Mouse (Mus musculus) hindbrain, embryonic 14.5 days (tissue): ENCODE results near the gene Frem3. TPM values are rescaled to one million over a fixed set of nuclear protein-coding genes. Genes with fewer than 3 reads are reported as not detected.

Experiments used
- ATAC-seq: fragments of 200-750 bp; cut with Nextera tagmentation; 2 replicates; pipeline ENCODE4 v1.8.0; 2017; ENCODE audit warnings: moderate number of reproducible peaks, mild to moderate bottlenecking, moderate TSS enrichment, moderate library complexity; ENCODE audit not compliant: low FRiP score
- DNase-seq: peaks from one replicate; pipeline ENCODE4 v3.0.0-alpha.2; 2015; ENCODE audit warnings: low spot score
- H3K27ac ChIP-seq: fragments of 300-500 bp; sonication (generic); 2 replicates; pipeline ENCODE4 v1.5.1; 2014; ENCODE audit warnings: mild to moderate bottlenecking, moderate library complexity
- H3K27me3 ChIP-seq: fragments of 300-500 bp; sonication (generic); 2 replicates; pipeline ENCODE4 v1.6.1; 2014; ENCODE audit warnings: mild to moderate bottlenecking, low read length, mixed read lengths; ENCODE audit not compliant: control insufficient read depth, insufficient read depth
- H3K36me3 ChIP-seq: fragments of 300-500 bp; sonication (generic); replicated peaks from 2 replicates; pipeline ENCODE4 v1.6.1; 2014; ENCODE audit not compliant: control insufficient read depth, insufficient read depth
- H3K4me1 ChIP-seq: fragments of 300-500 bp; sonication (generic); replicated peaks from 2 replicates; pipeline ENCODE4 v1.6.1; 2014; ENCODE audit warnings: antibody characterized with exemption, low read length, mixed read lengths; ENCODE audit not compliant: control insufficient read depth, insufficient read depth
- H3K4me2 ChIP-seq: fragments of 300-500 bp; sonication (generic); replicated peaks from 2 replicates; pipeline ENCODE4 v1.6.1; 2014; ENCODE audit warnings: mild to moderate bottlenecking, moderate library complexity
- H3K4me3 ChIP-seq: fragments of 300-500 bp; sonication (generic); replicated peaks from 2 replicates; pipeline ENCODE4 v1.5.1; 2014; ENCODE audit warnings: mild to moderate bottlenecking, low read length
- H3K9ac ChIP-seq: fragments of 300-500 bp; sonication (generic); 2 replicates; pipeline ENCODE4 v1.6.1; 2014
- H3K9me3 ChIP-seq: fragments of 300-500 bp; sonication (generic); 2 replicates; pipeline ENCODE4 v1.6.1; 2016; ENCODE audit warnings: low read length; ENCODE audit not compliant: control insufficient read depth
- WGBS: fragments of 180-500 bp; shearing (Covaris S2); extraction: QIAGEN DNeasy Blood & Tissue Kit; methylation state at CpG from one replicate; pipeline ENCODE4 v1.1.7; 2014; 5-methylcytosine and 5-hydroxymethylcytosine counted together
- polyA plus RNA-seq: library from polyadenylated mRNA; unstranded; fragments of >200 nt; fragmentation: Nextera tagmentation; extraction: Ambion mirVana; gene quantifications from 2 replicates; pipeline ENCODE4 v1.2.1, GENCODE M21; 2014

The Frem3 gene
- polyA plus RNA-seq, 1 experiment from 2014 or later: 0.24 TPM

DNA sequence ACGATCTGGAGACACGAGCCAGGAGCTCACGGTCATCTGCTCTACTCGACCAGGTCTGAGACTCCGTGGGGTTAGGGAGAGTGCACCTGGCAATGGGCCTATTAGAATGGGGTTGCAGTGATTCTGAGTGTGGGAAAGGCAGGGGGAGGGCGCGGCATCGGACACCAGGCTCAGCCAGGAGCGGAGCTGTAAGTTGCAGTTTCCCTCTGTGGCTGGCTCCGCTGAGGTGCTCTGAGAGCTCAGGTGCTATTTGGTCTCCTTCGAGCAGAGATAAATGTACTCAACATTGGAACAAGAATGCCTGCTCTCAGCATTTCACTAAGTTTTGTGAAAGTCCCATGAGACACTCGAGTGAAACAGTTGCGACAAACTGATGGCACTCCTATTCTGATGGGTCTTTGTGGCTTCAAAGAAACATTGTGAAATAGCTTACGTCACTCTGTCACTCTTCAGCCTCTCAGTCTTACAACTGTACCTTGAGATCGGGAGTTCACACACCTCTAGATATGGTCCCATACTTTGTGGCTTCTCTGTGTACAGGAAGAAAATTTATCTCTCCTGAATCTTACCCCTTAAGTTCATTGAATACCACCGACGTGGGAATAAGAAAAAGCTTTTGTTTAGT is 58.5 kb downstream of the Frem3 start:
- Histone ChIP-seq H3K4me3 (no peak overlapping the region), H3K4me2 (no peak overlapping the region), H3K36me3 (no peaks in the 10 kb centered on the region), H3K4me1 (no peaks in the 10 kb centered on the region), H3K9me3 (no peaks in the 10 kb centered on the region), H3K27me3 (no peaks in the 10 kb centered on the region), H3K9ac (no peak overlapping the region), H3K27ac (no peak overlapping the region)
- DNase-seq (no peak), ATAC-seq (no peak)
- WGBS: 77% methylated on average over 17 of the region's 17 CpGs

DNA sequence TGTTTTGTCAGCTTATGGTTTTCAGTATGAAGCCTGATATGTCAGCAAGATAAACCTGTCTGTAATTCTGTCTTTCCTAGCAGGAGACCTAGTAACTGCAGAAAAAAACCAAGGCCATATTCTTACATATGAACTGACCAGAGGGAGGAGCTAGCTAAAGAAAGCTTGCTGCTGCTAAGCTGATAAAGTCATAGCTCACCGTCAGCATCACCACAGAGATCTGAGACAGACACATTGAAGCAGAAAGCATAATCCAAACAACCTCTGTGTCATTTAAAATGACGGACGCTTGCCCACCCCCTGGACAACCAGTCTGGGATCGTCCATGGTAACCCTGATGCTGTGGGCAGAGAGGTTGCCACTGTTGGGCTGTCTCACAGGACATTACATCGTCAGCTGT is 71.7 kb downstream of the Frem3 start:
- H3K36me3 ChIP-seq: no peaks in the 10 kb centered on the region
- no peaks in the 10 kb centered on the region for H3K9me3 ChIP-seq
- DNase-seq (no peak), ATAC-seq (no peak)
- no peak overlapping the region for H3K4me3 ChIP-seq
- WGBS: 76% methylated on average over 5 of the region's 5 CpGs
- no peaks in the 10 kb centered on the region for H3K27me3 ChIP-seq
- no peak overlapping the region for H3K27ac ChIP-seq
- H3K4me1 ChIP-seq: no peaks in the 10 kb centered on the region
- no peak overlapping the region for H3K4me2 ChIP-seq
- H3K9ac ChIP-seq: no peak overlapping the region

DNA sequence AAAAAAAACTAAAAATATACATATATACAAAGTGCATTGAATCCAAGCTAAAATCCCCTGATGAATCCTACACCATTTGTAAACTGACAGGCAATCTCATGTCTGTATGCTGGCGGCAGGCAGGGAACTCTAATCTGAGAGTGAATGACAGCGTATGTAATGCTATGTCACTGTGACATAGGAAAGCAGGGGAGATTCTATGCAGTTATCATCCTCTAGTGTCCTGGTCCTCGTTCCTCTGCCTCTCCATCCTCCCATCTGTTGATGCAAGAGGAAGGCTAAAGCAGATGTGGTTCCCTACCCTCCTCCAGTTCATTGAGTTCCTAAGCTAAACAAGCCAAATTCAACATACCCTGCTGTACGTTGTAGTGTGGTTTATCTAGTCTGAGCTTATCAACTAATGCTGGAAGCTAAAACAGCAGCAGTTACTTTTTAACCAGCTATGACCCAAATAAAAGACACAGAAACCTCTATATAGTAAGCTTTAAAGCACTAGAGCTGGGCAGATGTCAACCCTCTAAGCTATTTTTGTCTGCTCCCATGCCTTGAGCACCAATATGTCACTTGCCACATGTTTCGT is 73.0 kb downstream of the Frem3 start:
- Histone ChIP-seq H3K4me1 (no peaks in the 10 kb centered on the region), H3K4me2 (no peak overlapping the region), H3K9ac (no peak overlapping the region), H3K27me3 (no peaks in the 10 kb centered on the region), H3K9me3 (no peaks in the 10 kb centered on the region), H3K27ac (no peak overlapping the region), H3K36me3 (no peaks in the 10 kb centered on the region), H3K4me3 (no peak overlapping the region)
- DNase-seq (no peak), ATAC-seq (no peak)
- 81% methylated on average over 5 of the region's 5 CpGs for WGBS

DNA sequence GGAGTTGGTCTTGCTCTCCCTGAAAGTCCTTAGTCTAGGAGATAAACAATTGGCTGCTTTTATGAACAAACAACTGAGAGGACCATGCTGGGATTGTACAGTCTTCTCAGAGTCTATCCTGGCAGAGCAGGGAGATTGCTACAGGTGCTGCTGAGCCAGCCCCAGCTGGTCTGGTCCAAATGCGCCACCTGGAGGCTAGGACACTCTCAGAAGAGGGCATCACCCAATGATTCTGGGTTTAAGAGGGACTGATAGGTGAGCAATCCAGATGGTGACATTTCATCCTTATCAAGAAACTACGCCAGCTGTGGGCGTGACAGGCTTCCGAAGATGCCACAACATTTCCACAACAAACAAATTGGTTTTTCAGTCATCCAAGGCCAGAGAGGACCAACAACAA is 77.3 kb downstream of the Frem3 start:
- 0 out of 2 replicates have a peak, but pooled peaks have one; percentile 48 for ATAC-seq
- 49% methylated on average over 4 of the region's 4 CpGs for WGBS
- no peaks in the 10 kb centered on the region for H3K9me3 ChIP-seq
- H3K4me1 ChIP-seq: no peaks in the 10 kb centered on the region
- H3K27ac ChIP-seq: no peak overlapping the region
- H3K27me3 ChIP-seq: no peaks in the 10 kb centered on the region
- no peak overlapping the region for H3K9ac ChIP-seq
- H3K4me2 ChIP-seq: no peak overlapping the region
- H3K4me3 ChIP-seq: no peak overlapping the region
- H3K36me3 ChIP-seq: no peaks in the 10 kb centered on the region
- DNase-seq: peak; percentile 72

DNA sequence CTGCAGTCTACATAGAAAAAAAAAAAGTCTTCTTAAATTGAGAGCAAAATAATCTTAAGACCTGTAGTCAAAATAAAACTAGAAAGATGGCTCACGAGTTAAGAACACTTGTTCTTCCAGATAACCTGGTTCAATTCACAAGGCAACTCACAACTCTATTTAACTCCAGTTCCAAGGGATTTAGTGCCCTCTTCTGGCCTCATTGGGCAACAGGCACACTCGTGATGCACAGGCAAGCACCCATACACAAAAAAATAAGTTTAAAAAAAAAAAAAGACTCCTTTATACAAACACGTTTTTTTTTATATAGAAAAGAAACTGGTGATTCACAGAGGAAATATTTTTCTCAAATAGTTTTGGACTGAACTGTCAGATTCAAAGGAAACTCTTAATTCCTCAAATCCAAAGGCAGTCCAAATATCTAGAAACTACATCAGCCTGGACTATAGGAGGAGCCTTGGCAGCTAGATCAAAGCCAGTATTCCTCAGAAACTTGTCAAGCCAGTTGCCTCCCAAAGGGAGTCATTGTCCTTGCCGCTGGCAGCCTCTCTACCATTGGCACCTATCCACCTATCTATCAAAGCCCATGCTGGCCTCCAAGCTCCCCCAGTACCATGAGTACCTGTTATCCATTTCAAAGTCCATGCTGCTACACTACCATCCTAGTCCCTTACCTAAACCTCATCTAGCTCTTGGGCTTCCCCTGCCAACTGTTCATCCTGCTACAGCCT is 100.0 kb downstream of the Frem3 start:
- peak; percentile 26 for DNase-seq
- ATAC-seq: no peak; the same call in 1 of the 2 replicates
- no peaks in the 10 kb centered on the region for H3K4me1 ChIP-seq
- H3K4me3 ChIP-seq: no peak overlapping the region
- H3K36me3 ChIP-seq: peaks cover 84% of the 10 kb centered on the region
- no peak overlapping the region for H3K4me2 ChIP-seq
- H3K9ac ChIP-seq: no peak overlapping the region
- no peaks in the 10 kb centered on the region for H3K27me3 ChIP-seq
- H3K27ac ChIP-seq: no peak overlapping the region
- no peaks in the 10 kb centered on the region for H3K9me3 ChIP-seq
- 76% methylated on average over 4 of the region's 4 CpGs for WGBS

DNA sequence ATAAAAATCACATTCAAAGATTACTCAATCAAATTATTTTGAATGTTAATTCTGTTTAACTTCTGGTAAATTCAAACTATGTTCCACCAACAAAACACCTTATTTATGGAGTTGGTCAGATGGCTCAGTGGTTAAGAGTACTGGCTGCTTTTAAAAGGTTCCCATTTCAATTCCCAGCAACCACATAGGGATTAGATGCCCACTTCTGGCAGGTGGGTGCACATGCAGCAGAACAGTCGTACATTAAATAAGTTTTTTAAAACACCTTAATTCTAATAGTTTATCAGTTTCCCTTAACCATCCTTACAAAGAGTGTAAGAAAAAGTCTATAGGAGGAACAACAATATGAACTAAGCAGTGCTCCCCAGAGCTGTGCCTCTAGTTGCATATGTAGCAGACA is 103.6 kb downstream of the Frem3 start:
- Histone ChIP-seq H3K4me1 (no peaks in the 10 kb centered on the region), H3K4me2 (no peak overlapping the region), H3K9me3 (no peaks in the 10 kb centered on the region), H3K9ac (no peak overlapping the region), H3K4me3 (no peak overlapping the region), H3K27me3 (no peaks in the 10 kb centered on the region), H3K27ac (no peak overlapping the region), H3K36me3 (peaks cover 82% of the 10 kb centered on the region)
- WGBS: 97% methylated on average over 1 of the region's 1 CpGs
- ATAC-seq: no peak
- DNase-seq: no peak

DNA sequence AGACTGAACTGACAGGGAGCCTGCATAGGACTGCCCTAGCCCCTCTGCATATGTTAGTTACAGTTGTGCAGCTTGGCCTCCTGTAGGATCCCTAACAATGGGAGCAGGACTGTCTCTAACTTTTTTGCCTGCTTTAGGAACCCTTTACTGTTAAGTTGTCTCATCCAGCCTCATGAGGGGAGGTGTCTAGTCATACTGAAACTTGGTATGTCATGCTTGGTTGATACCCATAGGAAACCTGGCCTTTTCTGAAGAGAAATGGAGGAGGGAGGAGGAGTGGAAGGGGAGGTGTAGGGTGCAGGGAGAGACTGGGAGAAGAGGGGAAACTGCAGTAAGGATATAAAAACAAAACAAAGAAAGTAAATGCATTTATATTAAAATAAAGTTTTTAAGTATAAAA is 121.4 kb downstream of the Frem3 start:
- H3K9ac ChIP-seq: no peak overlapping the region
- H3K9me3 ChIP-seq: no peaks in the 10 kb centered on the region
- no peaks in the 10 kb centered on the region for H3K4me1 ChIP-seq
- no peaks in the 10 kb centered on the region for H3K27me3 ChIP-seq
- H3K27ac ChIP-seq: no peak overlapping the region
- no peak overlapping the region for H3K4me3 ChIP-seq
- no peak overlapping the region for H3K4me2 ChIP-seq
- ATAC-seq: no peak
- no peak for DNase-seq
- peaks cover 79% of the 10 kb centered on the region for H3K36me3 ChIP-seq

DNA sequence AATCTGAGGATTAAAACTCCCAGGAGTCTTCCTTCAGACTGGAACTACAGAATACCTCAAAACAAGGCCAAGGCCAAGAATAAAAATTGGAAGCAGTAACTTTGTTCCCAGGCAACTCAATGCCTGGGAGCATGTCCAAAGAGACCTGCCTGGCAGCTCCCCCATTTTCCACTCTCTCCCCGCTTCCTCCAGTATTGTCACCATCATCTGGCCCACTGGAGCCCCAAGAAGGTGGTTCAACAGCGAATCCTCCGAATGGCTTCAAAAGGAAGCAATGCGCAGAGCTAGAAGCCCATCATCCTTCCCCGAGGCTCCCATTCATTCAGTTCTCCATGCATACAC is 127.1 kb downstream of the Frem3 start:
- Histone ChIP-seq H3K9ac (peak overlapping the region; percentile 73), H3K4me2 (peak overlapping the region; percentile 71), H3K9me3 (no peaks in the 10 kb centered on the region), H3K4me3 (peak overlapping the region; percentile 74), H3K4me1 (peaks cover 8% of the 10 kb centered on the region; the same call in 1 of the 2 replicates), H3K36me3 (peaks cover 28% of the 10 kb centered on the region), H3K27me3 (no peaks in the 10 kb centered on the region), H3K27ac (peak overlapping the region; percentile 95)
- 0% methylated on average over 5 of the region's 5 CpGs for WGBS
- DNase-seq: peak; percentile 36
- no peak for ATAC-seq

DNA sequence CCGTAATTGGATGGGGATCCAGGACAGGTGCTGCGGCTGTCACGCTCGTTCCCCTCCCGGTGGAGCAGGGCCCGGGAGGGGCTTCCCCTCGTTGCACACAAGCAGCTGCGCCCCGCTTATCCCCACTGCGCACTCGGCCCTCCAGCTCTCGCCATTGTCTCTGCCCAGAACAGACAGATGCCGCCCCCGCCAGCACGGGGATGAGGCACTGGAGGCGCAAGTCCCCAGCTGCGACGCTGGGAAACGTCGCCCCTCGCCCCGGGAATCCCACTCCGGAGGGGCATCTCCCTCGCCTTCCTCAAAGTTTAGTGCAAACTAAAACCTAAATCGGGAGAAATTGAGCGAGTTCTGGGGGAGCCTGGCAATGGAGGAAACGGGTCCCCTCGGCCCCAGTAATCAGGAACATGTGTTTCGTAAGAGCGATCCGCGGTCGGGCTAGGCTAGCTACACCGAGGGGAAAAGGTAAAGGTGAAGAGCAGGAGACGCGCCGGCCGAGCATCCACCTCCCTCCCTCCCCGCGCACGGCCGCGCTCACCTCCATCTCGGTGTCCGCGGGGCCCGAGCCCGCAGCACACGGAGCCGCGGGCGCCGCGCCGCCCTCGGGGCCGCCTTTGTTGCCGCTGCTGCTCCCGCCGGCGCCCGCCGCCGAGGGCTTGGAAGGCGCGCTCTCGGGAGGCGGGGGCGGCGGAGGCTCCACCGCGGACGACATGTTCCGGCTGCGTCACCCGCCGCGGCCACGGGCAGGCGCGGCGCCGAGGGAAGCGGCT is 127.7 kb downstream of the Frem3 start:
- Histone ChIP-seq H3K27me3 (no peaks in the 10 kb centered on the region), H3K9me3 (no peaks in the 10 kb centered on the region), H3K27ac (peak overlapping the region; percentile 95), H3K4me1 (peaks cover 8% of the 10 kb centered on the region; the same call in 1 of the 2 replicates), H3K4me3 (peak overlapping the region; percentile 74), H3K36me3 (peaks cover 24% of the 10 kb centered on the region), H3K4me2 (peak overlapping the region; percentile 71), H3K9ac (peak overlapping the region; percentile 73)
- under 1% methylated on average over 68 of the region's 84 CpGs for WGBS
- DNase-seq: peak; percentile 52
- ATAC-seq: peak; percentile 68
